Mouse (Mus musculus) left cerebral cortex, adult 2 months (tissue): ENCODE measurements at regions not wholly inside any gene's neighbourhood (a gene's known extent, or its start where the extent isn't known, plus 50 kb on each side); places are given as distances from the start of the nearest gene placed in this dataset.
A peak's percentile ranks its signal among the peaks of the same experiment; 100 is the strongest.
"Not testable (repeated sequence)": the region's sequence is repeated elsewhere in the genome, so short reads cannot be mapped to it uniquely, and the experiment has no call there.

ENCODE experiments used
- DNase-seq, 2 experiments: peaks; one replicate each; pipeline ENCODE4 v3.0.0; 2021 to 2022; ENCODE audit warnings: low spot score in 2 of 2, mixed read lengths in 1 of 2; ENCODE audit errors: extremely low spot score in 1 of 2
- H3K27ac ChIP-seq: fragments of 200-600 bp; 2 replicates; pipeline ENCODE4 v1.8.1; 2022
- H3K4me3 ChIP-seq: fragments of 200-600 bp; 2 replicates; pipeline ENCODE4 v1.8.1; 2022
- CTCF ChIP-seq: fragments of 200-600 bp; IDR thresholded peaks from 2 replicates; pipeline ENCODE4 v1.8.1; 2022; ENCODE audit warnings: antibody characterized with exemption, mild to moderate bottlenecking, moderate library complexity
- intact Hi-C: fragments of 180-260 bp; cut with DNase I; formaldehyde crosslinking; loops from one replicate; pipeline ENCODE4 v1.15.1; 2025

- TF ChIP-seq CTCF: no peak
Measured at GRCm38 (mm10) chr13:57087966-57088365, 192.2 kb upstream of the Trpc7 start.

GRCm38 (mm10) chr13:57087398-57087797 lies 191.6 kb upstream of the Trpc7 start:
- Histone ChIP-seq H3K27ac (no peak overlapping the region), H3K4me3 (no peak overlapping the region)
- no peak for TF ChIP-seq CTCF
- intact Hi-C loops: no loop called here
- DNase-seq: no peak

More at GRCm38 (mm10) chr13:57087966-57088365, 192.2 kb upstream of the Trpc7 start:
- DNase-seq: no peak
- H3K27ac ChIP-seq: no peak overlapping the region
- H3K4me3 ChIP-seq: no peak overlapping the region
- intact Hi-C loops: no loop called here

- Histone ChIP-seq H3K27ac (no peak overlapping the region), H3K4me3 (no peak overlapping the region)
- no peak for DNase-seq
- TF ChIP-seq CTCF: no peak
- intact Hi-C loops: no loop called here
Measured at GRCm38 (mm10) chr13:57083751-57084150, 188.0 kb upstream of the Trpc7 start.

- intact Hi-C loops: no loop called here
- Histone ChIP-seq H3K4me3 (no peak overlapping the region), H3K27ac (no peak overlapping the region)
- no peak for DNase-seq
- no peak for TF ChIP-seq CTCF
Measured at GRCm38 (mm10) chr13:57070479-57070878, 174.7 kb upstream of the Trpc7 start.

GRCm38 (mm10) chr13:57061656-57062055 lies 165.9 kb upstream of the Trpc7 start:
- H3K4me3 ChIP-seq: no peak overlapping the region
- intact Hi-C loops: no loop called here
- no peak for TF ChIP-seq CTCF
- no peak overlapping the region for H3K27ac ChIP-seq
- DNase-seq: no peak

- no peak overlapping the region for H3K27ac ChIP-seq
- intact Hi-C loops: no loop called here
- DNase-seq: no peak
- H3K4me3 ChIP-seq: no peak overlapping the region
- TF ChIP-seq CTCF: no peak
Measured at GRCm38 (mm10) chr13:57061074-57061473, 165.3 kb upstream of the Trpc7 start.

GRCm38 (mm10) chr13:57056786-57057185 lies 161.0 kb upstream of the Trpc7 start:
- peak in 1 of 2 experiments; percentile 14 for DNase-seq
- intact Hi-C loops: no loop called here
- no peak for TF ChIP-seq CTCF
- Histone ChIP-seq H3K27ac (no peak overlapping the region), H3K4me3 (no peak overlapping the region)

- DNase-seq: peak in 1 of 2 experiments; percentile 12
- intact Hi-C loops: no loop called here
- Histone ChIP-seq H3K4me3 (no peak overlapping the region), H3K27ac (no peak overlapping the region)
- no peak for TF ChIP-seq CTCF
Measured at GRCm38 (mm10) chr13:57055409-57056195, 159.8 kb upstream of the Trpc7 start.

GRCm38 (mm10) chr13:57053361-57053760 lies 157.6 kb upstream of the Trpc7 start:
- no peak for TF ChIP-seq CTCF
- intact Hi-C loops: no loop called here
- DNase-seq: no peak

GRCm38 (mm10) chr13:57046130-57046529 lies 150.3 kb upstream of the Trpc7 start:
- H3K4me3 ChIP-seq, intact Hi-C loops, DNase-seq, H3K27ac ChIP-seq: not testable (repeated sequence)

More at GRCm38 (mm10) chr13:57053361-57053760, 157.6 kb upstream of the Trpc7 start:
- no peak overlapping the region for H3K4me3 ChIP-seq
- no peak overlapping the region for H3K27ac ChIP-seq

- no peak for TF ChIP-seq CTCF
- no peak overlapping the region for H3K4me3 ChIP-seq
- intact Hi-C loops: no loop called here
- DNase-seq: no peak
- H3K27ac ChIP-seq: no peak overlapping the region
Measured at GRCm38 (mm10) chr13:57044455-57044854, 148.7 kb upstream of the Trpc7 start.

- no peak for DNase-seq
- H3K27ac ChIP-seq: no peak overlapping the region
- intact Hi-C loops: no loop called here
- no peak for TF ChIP-seq CTCF
- H3K4me3 ChIP-seq: no peak overlapping the region
Measured at GRCm38 (mm10) chr13:57043316-57043974, 147.7 kb upstream of the Trpc7 start.
